Mouse (Mus musculus) v-Abl transformed pro-B cells (cell line): ENCODE measurements around the gene Tpmt.

Experiments
- in situ Hi-C, 2 experiments: fragments of 400-800 bp; cut with MboI; formaldehyde crosslinking; loops; one replicate each; pipeline ENCODE4 v1.15.1; 2025; ENCODE audit not compliant: unreplicated experiment in 2 of 2

The Tpmt gene

DNA sequence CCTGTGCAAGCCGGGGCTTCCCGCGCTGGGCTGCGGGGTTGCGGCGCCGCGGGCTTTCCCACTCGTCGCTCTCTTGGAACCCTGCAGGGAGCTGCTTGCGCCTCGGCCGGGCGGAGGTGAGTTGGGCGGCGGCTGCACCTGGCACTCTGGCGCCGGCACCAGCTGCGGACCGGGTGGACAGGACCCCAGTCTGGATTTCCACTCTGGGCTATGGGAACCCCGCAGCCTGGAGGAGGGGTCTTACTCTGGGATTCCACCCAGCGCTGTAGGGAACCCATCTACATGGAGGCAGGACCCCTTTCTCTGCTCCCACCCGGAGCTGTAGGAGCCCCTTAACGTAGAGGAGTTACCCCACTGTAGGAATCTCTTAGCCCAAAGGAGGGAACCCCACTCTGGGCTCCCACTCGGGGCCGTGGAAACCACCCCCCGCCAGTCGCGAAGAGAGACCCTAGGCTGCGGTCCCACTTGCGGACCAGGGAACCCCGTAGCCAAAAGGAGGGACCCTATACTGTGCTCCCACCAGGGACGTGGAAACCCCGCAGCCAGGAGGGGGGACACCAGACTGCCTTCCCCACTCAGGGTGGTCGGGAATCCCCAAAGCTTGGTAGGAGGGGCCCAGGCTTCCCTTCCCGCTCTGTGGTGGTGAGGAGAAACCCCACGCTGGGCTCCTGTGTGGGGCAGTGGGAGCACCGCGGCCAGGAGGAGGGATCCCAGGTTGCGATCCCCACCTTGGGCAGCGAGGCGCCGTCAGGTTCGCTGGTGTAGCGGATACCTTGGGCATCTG, 512 bp downstream of the Tpmt start:
- in situ Hi-C loops, result loop anchor here (10.0 to 25.0 kb wide), 4 partner anchors 61 to 1082 kb away; partner anchors contain the start of genes Dek (in 2 of the 2), Fam8a1 (in 2 of the 2), Nup153 (in 2 of the 2) and Atxn1 (in 1 of the 2)

DNA sequence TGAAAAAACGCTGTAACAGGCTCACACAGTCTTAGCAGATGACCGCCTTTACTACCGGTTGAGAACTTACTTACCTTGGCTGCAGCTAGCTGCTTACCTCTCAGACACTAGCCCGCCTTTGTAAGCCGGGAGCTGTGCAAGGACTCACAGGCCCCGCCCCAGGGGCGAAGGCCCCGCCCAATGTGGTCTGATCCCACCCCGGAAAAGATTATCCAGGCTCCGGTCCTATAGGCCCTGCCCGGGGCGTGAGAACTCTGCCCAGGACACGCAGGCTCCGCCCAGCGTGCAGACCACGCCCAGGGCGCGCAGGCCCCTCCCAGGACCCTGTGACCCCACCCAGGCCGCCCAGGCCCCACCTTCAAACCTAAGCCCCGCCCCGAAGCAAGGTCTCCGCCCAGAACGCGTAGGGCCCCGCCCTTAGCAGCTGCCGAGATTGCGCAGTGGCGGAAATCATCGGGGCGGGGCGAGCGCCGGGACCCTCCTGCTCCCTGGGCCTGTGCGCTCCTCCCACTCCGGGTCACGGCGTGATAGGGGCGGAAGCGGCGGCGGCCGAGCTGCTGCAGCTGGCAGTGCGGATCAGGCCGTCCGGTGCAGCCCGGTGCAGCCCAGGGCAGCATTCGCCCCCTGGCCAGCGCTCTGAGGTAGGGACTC, 1.4 kb downstream of the Tpmt start, which contains the start of gene Kdm1b:
Kdm1b (plus strand) TSS at position 470 of the 651 bp plus-strand sequence.
- in situ Hi-C loops, result loop anchor here (10.0 to 25.0 kb wide), 4 partner anchors 62 to 1081 kb away; partner anchors contain the start of genes Dek (in 2 of the 2), Fam8a1 (in 2 of the 2), Nup153 (in 2 of the 2) and Atxn1 (in 1 of the 2)

GRCm38 (mm10) chr13:47042024-47042633, 2.4 kb downstream of the Tpmt start:
- in situ Hi-C loops, result loop anchor here (10.0 to 25.0 kb wide), 4 partner anchors 63 to 1080 kb away; partner anchors contain the start of genes Dek (in 2 of the 2), Fam8a1 (in 2 of the 2), Nup153 (in 2 of the 2) and Atxn1 (in 1 of the 2)

DNA sequence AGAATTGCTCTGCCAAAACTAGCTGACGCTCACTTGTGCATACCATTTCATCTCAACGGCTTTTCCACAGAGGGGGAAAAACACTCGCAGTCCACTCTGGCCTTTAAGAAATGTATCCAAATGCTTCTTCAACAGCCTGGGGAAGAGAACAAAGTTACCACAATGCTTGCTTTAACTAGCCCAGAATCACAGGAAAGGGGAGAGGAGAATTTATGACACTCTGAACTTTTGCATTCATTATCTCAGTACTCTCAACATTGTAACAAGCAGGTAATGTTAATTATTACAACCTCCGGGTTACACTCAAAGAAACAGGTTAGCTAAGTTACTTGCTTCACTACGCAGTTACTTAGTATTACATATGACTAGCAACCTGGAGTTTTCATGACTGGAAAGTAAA, 4.5 kb downstream of the Tpmt start:
- in situ Hi-C loops, result loop anchor here (10.0 to 25.0 kb wide), 4 partner anchors 65 to 1078 kb away; partner anchors contain the start of genes Dek (in 2 of the 2), Fam8a1 (in 2 of the 2), Nup153 (in 2 of the 2) and Atxn1 (in 1 of the 2)

DNA sequence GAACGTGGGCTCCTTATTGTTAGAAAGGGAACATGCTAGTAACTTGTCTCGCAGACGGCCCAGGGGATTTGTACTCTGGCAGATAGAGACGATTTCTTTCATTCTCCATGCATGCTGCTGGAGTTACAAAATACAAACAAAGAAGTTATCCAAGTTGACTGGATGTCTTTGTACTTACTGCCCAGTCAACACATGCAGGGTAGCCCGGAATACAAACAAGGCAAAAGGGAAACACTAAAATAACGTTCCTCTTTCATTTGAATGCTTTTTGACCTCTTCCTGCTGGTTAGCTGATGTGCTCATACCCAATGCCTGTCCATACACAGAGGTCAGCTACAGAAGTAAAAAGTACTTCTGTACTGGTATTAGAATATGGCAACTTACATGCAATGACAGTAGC, 6.6 kb downstream of the Tpmt start:
- in situ Hi-C loops, result loop anchor here (25.0 kb wide), 3 partner anchors 301 to 1076 kb away; partner anchors contain the start of genes Fam8a1 (in 2 of the 2), Nup153 (in 2 of the 2) and Atxn1 (in 1 of the 2)

DNA sequence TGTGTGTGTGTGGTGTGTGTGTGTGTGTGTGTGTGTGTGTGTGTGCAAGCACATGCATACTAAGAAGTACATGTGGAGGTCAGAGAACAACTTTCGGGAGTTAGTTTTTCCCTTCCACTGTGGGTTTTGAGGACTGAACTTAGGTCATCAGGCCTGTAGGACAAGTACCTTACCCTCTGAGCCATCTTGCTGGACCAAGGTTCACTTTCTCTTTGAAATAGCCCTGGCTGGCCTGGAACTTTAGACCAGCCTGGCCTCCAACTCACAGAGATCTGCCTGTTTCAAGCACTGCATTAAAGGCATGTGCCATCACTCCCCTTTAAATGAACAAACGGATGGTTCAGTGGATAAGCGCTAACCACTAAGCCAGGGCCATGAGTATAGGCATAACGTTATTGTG, 10.9 kb downstream of the Tpmt start:
- in situ Hi-C loops, result loop anchor here (25.0 kb wide), 3 partner anchors 296 to 1071 kb away; partner anchors contain the start of genes Fam8a1 (in 2 of the 2), Nup153 (in 2 of the 2) and Atxn1 (in 1 of the 2)

DNA sequence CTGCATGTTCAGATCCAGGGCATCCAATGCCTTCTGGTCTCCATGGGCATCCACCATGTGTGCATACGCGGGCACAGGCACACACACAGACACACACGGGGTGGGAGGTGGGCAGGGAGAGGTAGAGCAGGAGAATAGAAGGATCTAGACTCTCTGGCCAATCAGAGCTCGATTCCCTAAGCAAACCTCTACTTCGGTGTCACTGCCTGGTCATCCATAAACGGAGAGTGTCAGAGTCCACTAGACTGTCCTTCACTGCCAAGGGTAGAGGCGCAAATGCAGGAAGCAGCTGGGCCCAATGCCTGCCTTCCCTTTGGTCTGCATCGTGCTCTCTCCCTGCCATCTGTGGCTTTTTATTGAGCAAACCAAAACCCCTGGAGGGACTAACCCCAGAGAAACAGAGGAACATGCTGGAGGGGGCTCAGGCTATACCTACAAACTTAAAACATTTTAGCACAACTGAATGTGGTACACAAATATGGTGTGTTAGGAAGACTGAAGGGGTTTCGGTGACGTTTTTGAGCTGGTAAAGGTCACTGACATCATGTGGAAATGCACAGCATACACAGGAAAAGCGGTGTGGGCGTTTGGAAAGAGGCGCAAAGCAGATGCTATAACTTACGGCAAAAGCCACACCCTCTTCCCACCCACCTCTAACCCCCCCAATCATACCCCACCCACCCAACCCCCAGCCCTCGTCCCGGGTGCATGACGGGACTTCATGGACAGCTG, 14.0 kb downstream of the Tpmt start:
- in situ Hi-C loops, result loop anchor here (25.0 kb wide), 3 partner anchors 293 to 1068 kb away; partner anchors contain the start of genes Fam8a1 (in 2 of the 2), Nup153 (in 2 of the 2) and Atxn1 (in 1 of the 2)

DNA sequence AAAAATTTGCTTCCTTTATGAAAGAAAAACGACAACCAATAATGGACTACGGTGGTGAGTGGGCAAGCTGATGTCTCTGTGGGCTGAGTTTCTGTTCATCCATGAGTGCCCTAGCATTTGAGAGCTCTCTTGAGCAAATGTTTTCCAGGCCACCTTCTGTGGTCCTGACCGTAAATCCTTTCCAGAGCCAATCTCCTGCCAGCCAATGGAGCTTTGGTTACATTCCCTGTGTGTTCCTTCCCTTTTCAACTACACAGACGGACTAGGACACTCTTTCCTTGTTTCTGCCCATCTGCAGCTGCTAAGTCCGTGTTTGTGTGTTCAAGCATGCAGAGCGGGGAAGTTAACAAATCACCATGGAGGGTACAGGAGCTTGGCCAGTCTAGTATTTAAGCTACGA, 23.7 kb downstream of the Tpmt start:
- in situ Hi-C loops, result no loop called here

GRCm38 (mm10) chr13:47019774-47020173, 24.8 kb downstream of the Tpmt start:
- in situ Hi-C loops, result no loop called here

DNA sequence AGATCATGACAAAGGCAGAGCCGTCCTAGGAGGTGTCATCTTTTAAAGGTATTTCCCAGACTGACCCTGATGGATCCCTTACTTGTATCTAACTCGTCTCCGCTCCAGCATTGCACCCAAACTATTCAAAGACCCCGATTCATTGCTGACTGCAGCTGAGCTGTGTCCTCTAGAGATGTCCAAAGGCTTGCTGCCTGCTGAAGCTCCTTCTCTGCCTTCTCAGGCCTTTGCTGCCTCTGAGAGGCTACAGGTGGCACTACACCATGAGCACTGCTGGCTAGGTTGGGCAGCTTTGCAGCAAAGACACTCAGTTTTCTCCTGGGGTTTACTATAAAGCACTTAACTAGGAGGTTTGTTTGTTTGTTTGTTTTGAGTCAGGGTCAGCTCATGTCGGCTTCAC, 27.3 kb downstream of the Tpmt start:
- in situ Hi-C loops, result no loop called here

- in situ Hi-C loops, result no loop called here
Measured at GRCm38 (mm10) chr13:47015195-47015501, 29.4 kb downstream of the Tpmt start.

DNA sequence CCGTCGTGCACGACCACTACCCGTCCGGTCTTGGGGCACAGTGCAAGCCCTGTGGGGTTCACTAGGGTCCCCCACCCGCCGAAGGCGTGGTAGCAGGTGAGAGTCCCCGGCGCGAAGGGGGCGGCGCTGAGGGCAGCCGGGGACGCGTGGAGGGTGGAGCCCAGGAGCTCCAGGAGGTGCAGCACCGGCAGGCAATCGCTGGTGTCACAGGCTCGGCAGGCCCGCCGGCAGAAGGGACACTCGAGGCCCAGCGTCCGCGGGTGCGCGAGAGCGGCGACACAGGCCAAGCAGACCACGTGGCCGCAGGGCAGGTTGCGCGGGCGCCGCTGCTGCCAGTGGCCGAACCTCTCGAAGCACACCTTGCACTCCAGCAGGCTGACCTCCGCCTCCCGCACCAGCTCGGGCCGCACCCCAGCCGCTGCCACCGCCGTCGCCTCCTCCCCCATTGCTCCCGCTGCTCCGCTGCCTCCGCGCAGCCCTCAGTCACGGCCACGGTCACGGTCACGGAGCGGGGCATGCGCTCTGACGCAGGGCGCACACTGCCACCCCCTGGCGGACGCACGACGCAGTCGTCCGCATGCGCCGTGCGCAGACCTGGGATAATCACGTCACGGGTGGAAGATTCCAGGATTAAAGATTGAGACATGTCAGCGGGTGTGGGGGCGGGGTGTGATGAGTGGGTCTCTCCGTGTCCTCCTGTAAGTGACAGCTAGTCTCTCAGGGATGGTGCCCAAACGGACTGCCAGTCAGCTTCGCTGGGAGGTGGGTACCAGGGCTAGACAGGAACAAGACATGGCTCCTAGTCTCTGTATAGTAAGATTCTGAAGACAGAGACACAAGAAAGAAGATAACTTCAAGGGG, 30.0 kb downstream of the Tpmt start, which contains the start of gene Nhlrc1:
Nhlrc1 (minus strand) TSS at position 517 of the 861 bp plus-strand sequence.
- in situ Hi-C loops, result no loop called here

DNA sequence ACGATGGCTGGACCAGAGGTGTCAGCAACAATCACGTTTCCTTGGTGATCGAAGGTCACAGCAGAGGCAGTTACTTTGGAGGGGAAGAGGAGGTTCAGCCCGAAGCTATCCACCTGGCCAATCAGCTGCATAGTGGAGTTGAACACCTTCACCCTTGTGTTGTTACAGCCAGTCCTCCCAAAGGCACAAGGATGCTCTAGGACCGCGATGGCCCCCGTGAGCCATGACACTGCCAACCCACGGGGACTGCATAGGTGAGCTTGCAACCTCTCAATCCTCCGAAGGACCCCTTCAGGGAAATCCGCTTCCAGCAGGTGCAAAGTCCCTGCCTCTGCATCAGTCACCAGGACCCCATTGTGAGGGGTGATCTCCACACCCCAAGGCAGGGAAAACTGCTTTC, 30.8 kb downstream of the Tpmt start:
- in situ Hi-C loops, result no loop called here

DNA sequence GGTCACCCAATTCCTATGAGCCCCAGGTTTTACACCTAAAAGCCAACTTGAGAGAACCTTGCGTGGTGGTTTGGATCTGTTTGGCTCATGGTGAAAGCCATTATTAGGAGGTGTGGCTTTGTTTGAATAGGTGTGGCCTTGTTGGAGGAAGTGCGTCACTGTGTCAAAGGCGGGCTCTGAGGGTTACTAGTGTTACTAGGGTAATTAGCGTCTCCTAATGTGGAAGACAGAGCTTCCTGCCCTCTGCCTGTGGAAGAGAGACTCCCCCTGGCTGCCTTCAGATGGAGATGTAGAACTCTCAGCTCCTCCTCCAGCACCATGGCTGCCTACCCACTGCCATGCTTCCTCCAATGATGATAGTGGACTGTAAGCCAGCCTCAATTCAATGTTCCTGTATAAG, 42.9 kb downstream of the Tpmt start:
- in situ Hi-C loops, result no loop called here

- in situ Hi-C loops, result no loop called here
Measured at GRCm38 (mm10) chr13:46999498-46999897, 45.0 kb downstream of the Tpmt start.

DNA sequence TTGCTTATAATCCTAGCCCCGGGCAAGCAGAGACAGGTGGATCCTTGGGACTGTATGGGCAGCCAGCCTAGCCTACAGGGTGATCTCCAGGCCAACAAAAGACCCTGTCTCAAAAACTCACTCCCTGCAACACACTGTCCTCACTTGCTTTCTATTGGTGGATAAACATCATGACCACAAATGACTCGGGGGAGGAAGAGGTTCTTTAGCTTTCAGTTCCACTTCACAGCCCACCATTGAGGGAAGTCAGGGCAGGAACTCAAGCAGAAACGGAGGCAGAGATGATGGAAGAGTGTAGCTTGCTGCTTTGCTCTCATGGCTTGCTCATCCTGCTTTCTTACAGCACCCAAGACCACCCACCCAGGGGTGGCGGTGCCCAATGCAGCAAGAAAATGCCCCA, 47.2 kb downstream of the Tpmt start:
- in situ Hi-C loops, result no loop called here

DNA sequence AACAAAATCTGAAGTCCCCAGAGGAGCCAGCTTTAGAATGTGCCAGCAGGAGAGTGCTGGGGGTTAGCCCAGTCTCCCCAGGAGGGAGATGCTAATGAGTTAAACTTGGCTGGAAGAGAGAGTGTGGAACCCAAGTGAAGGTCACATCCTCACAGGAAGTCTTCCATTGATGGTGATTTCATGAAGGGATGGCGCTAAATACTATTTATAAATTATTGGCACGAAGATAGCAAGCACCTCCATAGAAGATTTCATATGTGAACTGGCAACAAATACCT, 51.3 kb downstream of the Tpmt start:
- in situ Hi-C loops, result no loop called here

GRCm38 (mm10) chr13:46992516-46993273, 51.8 kb downstream of the Tpmt start:
- in situ Hi-C loops, result no loop called here
